Mouse (Mus musculus): ENCODE measurements at regions not wholly inside any gene's neighbourhood (a gene's known extent, or its start where the extent isn't known, plus 50 kb on each side); places are given as distances from the start of the nearest gene placed in this dataset.

DNA sequence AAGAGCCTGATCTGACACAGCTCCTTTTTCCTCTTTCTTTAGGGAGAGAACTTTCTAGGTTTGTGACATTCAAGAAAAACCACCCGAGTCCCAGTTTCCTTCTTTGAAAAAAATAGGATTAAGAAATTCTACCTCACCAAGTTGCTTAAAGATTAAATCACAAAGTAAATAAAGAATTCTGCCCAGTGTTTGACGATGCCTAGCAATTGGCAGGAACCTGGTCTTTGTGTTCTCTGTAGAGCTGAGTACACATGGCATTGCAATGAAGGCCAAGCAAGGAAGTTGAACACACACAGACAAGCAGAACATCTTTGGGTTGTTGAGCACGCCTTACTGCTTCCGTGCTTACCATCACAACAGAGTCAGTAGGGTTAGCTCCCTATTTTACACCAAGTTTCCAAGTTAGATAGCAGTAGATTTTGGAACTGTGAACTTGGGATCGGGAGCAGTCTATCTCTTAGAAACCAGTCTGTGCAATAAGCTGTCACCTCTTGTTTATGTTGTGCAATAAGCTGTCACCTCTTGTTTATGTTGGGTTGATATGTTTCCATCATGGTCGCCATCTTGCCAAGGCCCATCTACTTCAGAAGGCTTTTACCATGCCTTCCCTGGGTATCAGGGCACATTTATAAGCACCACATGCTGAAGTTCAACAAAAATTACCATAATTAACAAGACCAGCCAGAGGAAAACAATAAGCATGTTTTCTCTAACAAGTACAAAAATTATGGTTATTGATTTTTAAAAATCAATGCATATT is 63.4 kb upstream of the Atp1b1 start:
- TF ChIP-seq CTCF (conservative IDR thresholded peaks at IDR 0.05; ENCODE audit: low read length) (no peak), POU5F1 (IDR thresholded peaks at IDR 0.05; ENCODE audit: borderline replicate concordance, low read length) (no peak), NANOG (IDR thresholded peaks at IDR 0.05; ENCODE audit: borderline replicate concordance, low read length) (no peak)
